Mouse (Mus musculus) forebrain, embryonic 14.5 days (tissue): ENCODE measurements around the gene Zglp1. TPM values are rescaled to one million over a fixed set of nuclear protein-coding genes. Genes with fewer than 3 reads are reported as not detected.
"Not testable (repeated sequence)": the region's sequence is repeated elsewhere in the genome, so short reads cannot be mapped to it uniquely, and the experiment has no call there.

ENCODE experiments used
- ATAC-seq: fragments of 200-750 bp; cut with Nextera tagmentation; 2 replicates; pipeline ENCODE4 v1.8.0; 2017; ENCODE audit warnings: mild to moderate bottlenecking, moderate library complexity
- DNase-seq: peaks from one replicate; pipeline ENCODE4 v3.0.0-alpha.2; 2015; ENCODE audit warnings: low spot score
- H3K27ac ChIP-seq: fragments of 300-500 bp; sonication (generic); 2 replicates; pipeline ENCODE4 v1.5.1; 2014; ENCODE audit warnings: low read depth, mild to moderate bottlenecking, control low read depth, low read length, moderate library complexity
- H3K27me3 ChIP-seq: fragments of 300-500 bp; sonication (generic); replicated peaks from 2 replicates; pipeline ENCODE4 v1.6.1; 2014; ENCODE audit warnings: low read length, control low read depth, mixed read lengths; ENCODE audit not compliant: control insufficient read depth, insufficient read depth
- H3K36me3 ChIP-seq: fragments of 300-500 bp; sonication (generic); 2 replicates; pipeline ENCODE4 v1.6.1; 2014; ENCODE audit warnings: low read length, control low read depth; ENCODE audit not compliant: control insufficient read depth, insufficient read depth
- H3K4me1 ChIP-seq: fragments of 300-500 bp; sonication (generic); 2 replicates; pipeline ENCODE4 v1.6.1; 2014; ENCODE audit warnings: antibody characterized with exemption, low read length, control low read depth; ENCODE audit not compliant: control insufficient read depth, insufficient read depth
- H3K4me2 ChIP-seq: fragments of 300-500 bp; sonication (generic); 2 replicates; pipeline ENCODE4 v1.6.1; 2014; ENCODE audit warnings: mild to moderate bottlenecking, control low read depth, low read length
- H3K4me3 ChIP-seq: fragments of 300-500 bp; sonication (generic); 2 replicates; pipeline ENCODE4 v1.5.1; 2014; ENCODE audit warnings: low read depth, low read length, control low read depth
- H3K9ac ChIP-seq: fragments of 300-500 bp; sonication (generic); 2 replicates; pipeline ENCODE4 v1.6.1; 2014; ENCODE audit warnings: mild to moderate bottlenecking, low read length, control low read depth, moderate library complexity
- H3K9me3 ChIP-seq: fragments of 300-500 bp; sonication (generic); replicated peaks from 2 replicates; pipeline ENCODE4 v1.6.1; 2016; ENCODE audit warnings: low read length, control low read depth, mixed read lengths; ENCODE audit not compliant: control insufficient read depth
- WGBS: fragments of 180-500 bp; shearing (Covaris S2); extraction: QIAGEN DNeasy Blood & Tissue Kit; methylation state at CpG from one replicate; pipeline ENCODE4 v1.1.7; 2014; 5-methylcytosine and 5-hydroxymethylcytosine counted together
- polyA plus RNA-seq: library from polyadenylated mRNA; unstranded; fragments of >200 nt; fragmentation: Nextera tagmentation; extraction: Ambion mirVana; gene quantifications from 2 replicates; pipeline ENCODE4 v1.2.1, GENCODE M21; 2014

Zglp1 gene
- polyA plus RNA-seq, 1 experiment from 2014 or later: 1.3 TPM

DNA sequence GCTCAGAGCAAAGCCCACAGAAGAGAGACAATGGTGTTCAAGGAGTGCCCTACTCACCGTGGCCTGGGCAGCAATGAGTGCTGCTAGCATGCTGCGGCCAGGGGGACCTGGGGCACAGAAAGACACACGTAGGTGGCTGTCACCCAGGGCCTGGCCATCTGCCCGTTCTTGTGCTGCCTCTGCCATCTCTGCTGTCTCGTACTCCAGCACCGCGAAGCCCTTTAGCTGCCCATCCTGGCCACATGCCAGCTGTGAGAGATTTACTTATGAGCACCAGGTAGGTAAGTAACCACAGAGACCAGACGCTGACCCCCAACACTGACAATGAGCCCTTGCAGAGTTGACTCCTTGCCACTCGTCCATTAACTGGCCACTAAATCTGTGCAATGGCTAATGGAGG lies 14.2 kb upstream of the Zglp1 start:
- DNase-seq: no peak
- Histone ChIP-seq H3K27me3 (no peaks in the 10 kb centered on the region), H3K4me1 (no peaks in the 10 kb centered on the region), H3K9me3 (no peaks in the 10 kb centered on the region), H3K36me3 (peaks cover 97% of the 10 kb centered on the region), H3K4me2 (no peak overlapping the region), H3K9ac (no peak overlapping the region), H3K4me3 (no peak overlapping the region), H3K27ac (no peak overlapping the region)
- no peak for ATAC-seq
- 88% methylated on average over 9 of the region's 9 CpGs for WGBS

DNA sequence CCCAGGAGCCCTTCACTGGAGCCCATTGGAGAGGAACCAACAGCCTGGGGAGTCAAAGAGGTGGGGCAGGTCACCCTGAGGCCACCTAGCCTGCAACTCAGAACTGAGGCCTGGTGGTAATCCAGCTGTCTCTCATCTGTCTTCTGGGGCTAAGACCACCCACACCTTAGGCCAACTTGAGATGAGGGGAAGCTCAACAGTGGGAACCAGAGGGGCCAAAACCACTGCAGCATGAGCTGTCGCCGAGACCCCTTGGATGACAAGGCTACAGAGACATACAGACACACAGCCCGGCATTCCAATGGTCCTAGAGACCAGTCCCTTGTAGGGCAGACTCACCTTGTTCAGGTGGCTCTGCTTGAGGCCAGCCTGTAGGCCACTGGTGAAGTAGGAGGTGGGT lies 8.7 kb upstream of the Zglp1 start:
- ATAC-seq (no peak), DNase-seq (no peak)
- H3K9ac ChIP-seq: no peak overlapping the region
- no peaks in the 10 kb centered on the region for H3K9me3 ChIP-seq
- no peak overlapping the region for H3K4me3 ChIP-seq
- no peak overlapping the region for H3K4me2 ChIP-seq
- WGBS: 90% methylated on average over 3 of the region's 3 CpGs
- H3K27ac ChIP-seq: no peak overlapping the region
- H3K36me3 ChIP-seq: peaks cover 64% of the 10 kb centered on the region
- H3K4me1 ChIP-seq: peaks cover 8% of the 10 kb centered on the region
- H3K27me3 ChIP-seq: no peaks in the 10 kb centered on the region

DNA sequence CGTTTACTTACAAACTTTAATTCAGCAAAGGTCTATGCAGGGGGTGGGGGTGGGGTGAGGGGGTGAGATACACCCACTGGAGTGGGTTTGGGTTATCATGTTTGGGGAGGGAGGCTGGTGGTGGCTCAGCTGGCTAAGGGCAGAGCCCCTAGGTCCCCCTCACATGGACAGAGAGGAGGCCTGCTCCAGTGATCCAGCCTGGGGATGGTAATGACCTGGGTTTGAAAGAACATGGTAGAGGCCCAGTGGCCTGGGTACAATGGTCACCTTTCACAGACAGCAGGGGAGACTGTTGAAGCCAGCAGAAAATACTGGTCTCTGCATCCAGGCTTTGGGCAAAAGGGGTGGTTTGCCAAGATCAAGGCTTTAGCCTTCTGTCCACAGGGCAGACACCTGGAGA lies 7.3 kb upstream of the Zglp1 start:
- no peak for ATAC-seq
- Histone ChIP-seq H3K4me1 (peaks cover 8% of the 10 kb centered on the region), H3K27ac (no peak overlapping the region), H3K9me3 (no peaks in the 10 kb centered on the region), H3K9ac (no peak overlapping the region), H3K4me2 (no peak overlapping the region), H3K4me3 (no peak overlapping the region), H3K36me3 (peaks cover 49% of the 10 kb centered on the region), H3K27me3 (no peaks in the 10 kb centered on the region)
- DNase-seq: no peak
- WGBS: 77% methylated on average over 1 of the region's 1 CpGs

DNA sequence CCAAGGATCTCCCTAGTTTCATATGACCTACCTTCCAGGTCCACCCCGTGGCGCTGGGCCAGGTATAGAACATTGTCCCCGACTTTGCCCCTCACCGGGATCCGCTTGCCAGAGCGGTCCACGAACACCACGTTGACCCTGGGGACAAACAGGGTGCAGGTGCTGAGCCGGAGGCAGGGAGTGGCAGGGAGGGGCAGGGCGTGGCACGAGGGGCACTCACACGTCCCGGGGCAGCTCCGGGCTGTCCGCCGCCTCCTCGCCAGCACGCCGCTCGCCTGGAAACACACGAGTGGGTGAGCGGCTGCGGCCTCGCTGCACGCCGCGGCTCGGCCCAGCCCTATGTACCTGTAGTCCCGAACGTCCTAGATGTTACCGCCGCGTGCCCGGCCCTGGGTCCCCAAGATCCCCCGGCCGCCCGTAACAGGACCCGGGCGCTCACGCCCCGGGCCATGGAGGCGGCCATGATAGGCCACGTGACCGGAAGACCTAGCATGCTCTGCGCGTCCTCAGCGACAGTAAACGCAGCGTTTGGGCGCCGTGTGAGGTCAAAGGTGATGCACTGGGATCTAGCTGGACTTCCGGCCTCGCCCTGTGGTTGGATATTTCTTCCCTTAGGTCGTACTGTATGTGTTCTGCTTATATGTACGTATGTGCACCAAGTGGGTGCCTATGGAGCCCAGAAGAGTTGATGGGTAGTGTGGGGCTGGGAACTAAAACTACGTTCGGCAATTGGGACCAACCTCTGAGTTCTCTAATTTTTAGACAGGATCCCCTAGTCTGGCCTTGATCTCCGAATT lies 6.3 kb upstream of the Zglp1 start, which contains the start of the genes Gm49373 and Fdx1l:
Gene Gm49373, minus strand, starts transcription at position 53 of the 797 bp plus-strand sequence.
Gene Fdx1l, minus strand, starts transcription at position 571 of the 797 bp plus-strand sequence.
- Histone ChIP-seq H3K27me3 (no peaks in the 10 kb centered on the region), H3K9me3 (no peaks in the 10 kb centered on the region), H3K27ac (peak within 1 kb of the TSS; percentile 11; the same call in 1 of the 2 replicates), H3K4me1 (peaks cover 8% of the 10 kb centered on the region), H3K36me3 (peaks cover 43% of the 10 kb centered on the region), H3K4me3 (peak within 1 kb of the TSS; percentile 82), H3K4me2 (peak within 1 kb of the TSS; percentile 92), H3K9ac (peak within 1 kb of the TSS; percentile 85)
- 3% methylated on average over 58 of the region's 58 CpGs for WGBS
- ATAC-seq: peak; percentile 96
- peak; percentile 94 for DNase-seq

DNA sequence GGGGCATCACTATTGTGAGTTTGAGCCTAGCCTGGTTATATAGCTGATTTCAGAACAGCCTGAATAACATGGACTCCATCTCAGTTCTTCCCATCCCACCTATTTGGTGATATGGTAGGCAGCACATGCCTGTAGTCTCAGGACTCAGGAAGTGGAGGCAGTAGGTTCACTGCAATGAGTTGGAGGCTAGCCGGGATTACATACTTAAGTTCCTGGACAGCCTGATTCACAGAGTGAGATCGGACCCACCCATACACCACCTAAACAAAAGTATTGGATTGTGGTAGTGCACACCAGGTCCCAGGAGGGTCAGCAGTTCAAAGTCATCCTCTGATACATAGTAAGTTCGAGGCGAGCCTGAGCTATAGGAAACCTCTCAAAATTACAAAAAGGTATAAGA lies 5.7 kb upstream of the Zglp1 start:
- Histone ChIP-seq H3K4me3 (peak overlapping the region; percentile 82), H3K27ac (no peak overlapping the region), H3K36me3 (peaks cover 41% of the 10 kb centered on the region), H3K27me3 (no peaks in the 10 kb centered on the region), H3K4me2 (peak overlapping the region; percentile 92), H3K4me1 (peaks cover 8% of the 10 kb centered on the region), H3K9ac (peak overlapping the region; percentile 85), H3K9me3 (no peaks in the 10 kb centered on the region)
- peak; percentile 6 for DNase-seq
- 17% methylated on average over 4 of the region's 4 CpGs for WGBS
- ATAC-seq: peak; percentile 21

DNA sequence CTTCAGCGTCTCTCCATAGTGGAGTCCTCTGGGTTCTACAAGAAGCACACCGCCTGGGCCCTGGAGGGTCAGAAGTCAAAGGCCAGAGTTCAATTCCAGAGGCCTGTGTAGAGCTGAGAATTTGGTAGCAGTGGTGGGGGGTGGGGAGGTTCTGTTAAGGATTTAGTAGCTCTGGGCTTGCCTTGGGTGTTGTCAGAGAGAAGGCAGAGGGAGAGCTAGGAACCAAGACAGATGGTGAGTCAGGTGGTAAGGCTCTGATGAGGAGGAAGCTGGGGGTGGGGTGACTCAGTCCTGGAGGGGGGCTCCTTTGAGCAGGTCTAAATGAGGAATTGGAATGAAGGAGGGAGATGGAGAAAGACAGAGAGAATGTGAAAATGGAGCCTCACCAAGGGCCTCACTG lies 4.0 kb downstream of the Zglp1 start:
- DNase-seq: no peak
- WGBS: 87% methylated on average over 2 of the region's 2 CpGs
- H3K27me3 ChIP-seq: no peaks in the 10 kb centered on the region
- no peak overlapping the region for H3K4me2 ChIP-seq
- no peaks in the 10 kb centered on the region for H3K9me3 ChIP-seq
- H3K4me3 ChIP-seq: no peak overlapping the region
- H3K27ac ChIP-seq: no peak overlapping the region
- peaks cover 34% of the 10 kb centered on the region for H3K36me3 ChIP-seq
- no peaks in the 10 kb centered on the region for H3K4me1 ChIP-seq
- H3K9ac ChIP-seq: no peak overlapping the region
- no peak for ATAC-seq

DNA sequence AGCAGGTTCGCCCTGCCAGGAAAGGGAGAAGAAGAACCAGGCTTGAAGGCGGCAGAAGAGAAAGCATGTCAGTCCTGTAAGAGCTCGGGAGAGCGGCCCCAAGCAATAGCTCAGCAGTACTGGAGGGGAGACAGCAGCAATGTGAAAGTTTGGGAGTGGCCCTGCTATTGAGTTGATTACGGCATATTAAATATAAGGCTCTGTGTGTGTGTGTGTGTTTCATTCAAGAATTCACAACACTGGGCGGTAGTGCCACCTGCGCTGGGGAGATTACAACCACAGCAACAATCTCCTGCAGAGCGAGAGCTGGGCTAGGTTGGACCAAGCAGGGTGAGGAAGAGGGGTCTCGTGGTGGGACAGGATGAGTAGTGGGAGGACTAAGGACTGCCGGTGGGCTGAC lies 15.3 kb downstream of the Zglp1 start:
- no peak for DNase-seq
- no peak overlapping the region for H3K4me3 ChIP-seq
- no peaks in the 10 kb centered on the region for H3K36me3 ChIP-seq
- no peak for ATAC-seq
- 66% methylated on average over 10 of the region's 10 CpGs for WGBS
- no peak overlapping the region for H3K4me2 ChIP-seq
- H3K27ac ChIP-seq: no peak overlapping the region
- no peaks in the 10 kb centered on the region for H3K27me3 ChIP-seq
- H3K4me1 ChIP-seq: no peaks in the 10 kb centered on the region
- no peaks in the 10 kb centered on the region for H3K9me3 ChIP-seq
- no peak overlapping the region for H3K9ac ChIP-seq

DNA sequence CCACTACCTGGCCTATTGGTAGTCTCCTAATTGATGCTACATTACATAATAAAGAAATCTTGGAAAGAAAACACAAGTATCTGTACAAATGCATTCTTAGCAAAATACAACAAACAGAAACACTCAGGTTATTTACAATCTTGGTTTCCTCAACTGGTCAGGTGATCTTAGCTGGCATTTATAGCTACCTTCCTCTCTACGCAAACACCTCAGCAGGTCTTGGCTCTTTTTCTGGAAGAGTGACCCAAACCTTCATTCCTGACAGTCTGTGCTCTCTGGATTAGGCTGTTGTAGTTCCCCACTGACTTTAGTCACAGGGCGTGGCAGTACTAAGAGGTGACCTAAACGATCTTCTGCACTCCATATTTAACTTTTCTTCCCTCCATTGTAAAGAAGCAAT lies 21.7 kb downstream of the Zglp1 start:
- Histone ChIP-seq H3K36me3 (no peaks in the 10 kb centered on the region), H3K27ac (no peak overlapping the region), H3K4me2 (no peak overlapping the region), H3K27me3 (peaks cover 3% of the 10 kb centered on the region; the same call in 1 of the 2 replicates), H3K4me1 (no peaks in the 10 kb centered on the region), H3K9ac (no peak overlapping the region), H3K9me3 (no peaks in the 10 kb centered on the region), H3K4me3 (no peak overlapping the region)
- DNase-seq (no peak), ATAC-seq (no peak)
- WGBS: 88% methylated on average over 3 of the region's 3 CpGs

DNA sequence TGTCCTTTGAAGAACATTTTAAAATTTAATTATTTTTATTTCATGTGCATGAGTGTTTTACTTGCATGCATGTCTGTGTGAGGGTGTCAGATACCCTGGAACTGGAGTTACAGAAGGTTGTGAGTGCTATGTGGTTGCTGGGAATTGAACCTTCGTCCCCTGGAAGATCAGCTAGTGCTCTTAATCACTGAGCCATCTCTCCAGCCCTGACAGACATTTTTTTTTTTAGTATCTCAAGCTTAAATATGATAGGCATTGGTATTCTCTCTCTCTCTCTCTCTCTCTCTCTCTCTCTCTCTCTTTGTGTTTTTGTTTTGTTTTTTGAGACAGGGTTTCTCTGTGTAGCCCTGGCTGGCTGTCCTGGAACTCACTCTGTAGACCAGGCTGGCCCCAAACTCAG lies 22.1 kb downstream of the Zglp1 start:
- not testable (repeated sequence) for DNase-seq, H3K27me3 ChIP-seq, H3K27ac ChIP-seq, H3K9ac ChIP-seq, H3K4me1 ChIP-seq, H3K4me2 ChIP-seq, H3K4me3 ChIP-seq, H3K9me3 ChIP-seq, H3K36me3 ChIP-seq, ATAC-seq
- 59% methylated on average over 1 of the region's 1 CpGs for WGBS
